Mouse (Mus musculus): Measurements from ENCODE around the gene Zfp69. TPM values are rescaled to one million over a fixed set of nuclear protein-coding genes. Genes with fewer than 3 reads are reported as not detected.

The Zfp69 gene
- polyA plus RNA-seq (2012; rRNA removed), result 2.3 and 2.5 TPM in 2 replicates

DNA sequence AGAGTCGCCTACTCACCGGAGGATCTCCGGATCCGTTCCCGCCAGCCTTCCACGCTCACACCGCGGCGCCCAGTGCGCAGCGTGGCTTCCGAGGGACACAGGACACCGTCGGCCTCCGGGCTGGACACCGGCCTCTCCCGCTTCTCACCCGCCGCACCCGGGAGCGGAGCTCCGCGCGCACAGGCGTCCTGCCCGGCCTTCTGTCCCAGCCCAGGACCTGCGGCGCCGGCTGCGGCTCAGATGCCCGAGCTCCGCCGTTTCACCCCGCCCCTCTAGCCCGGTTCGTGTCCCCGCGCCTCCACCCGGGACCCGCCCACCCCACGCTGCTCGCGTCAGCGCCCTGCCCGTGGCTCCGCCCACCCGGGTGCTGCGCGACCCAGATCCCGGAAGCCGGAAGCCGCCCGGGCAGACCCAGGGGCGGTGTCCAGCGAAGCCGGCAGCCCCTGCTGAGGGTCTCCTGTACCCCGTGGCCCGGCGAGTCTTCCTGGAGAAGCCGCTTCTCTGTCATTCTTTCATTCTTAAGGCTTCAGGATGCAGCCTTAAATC lies at the start of gene Zfp69:
TSS of gene Zfp69 (minus strand) at position 272 of the 546 bp plus-strand sequence.

GRCm38 (mm10) chr4:120924554-120925299 lies 26.8 kb downstream of the Zfp69 start, which contains the start of gene Exo5:
Gene Exo5 (minus strand): TSS chr4:120925017.

Other genes starting within 250 kb of the Zfp69 start
- 15.5 and 16.7 TPM in 2 replicates for gene Kcnq4, start 203.1 kb downstream of the Zfp69 start, polyA plus RNA-seq (2012; rRNA removed)
- gene Nfyc, start 120.1 kb downstream of the Zfp69 start, polyA plus RNA-seq (2012; rRNA removed), result 245 and 406 TPM in 2 replicates
- 2.0 and 2.1 TPM in 2 replicates for gene Rims3, start 96.9 kb downstream of the Zfp69 start, polyA plus RNA-seq (2012; rRNA removed)
- gene Exo5, start 26.7 kb downstream of the Zfp69 start, polyA plus RNA-seq (2012; rRNA removed), result 4.5 and 4.9 TPM in 2 replicates
- 16.9 and 19.3 TPM in 2 replicates for gene Smap2, start 65.5 kb upstream of the Zfp69 start, polyA plus RNA-seq (2012; rRNA removed)
- gene Col9a2, start 87.7 kb upstream of the Zfp69 start, polyA plus RNA-seq (2012; rRNA removed), result 14.1 and 16.5 TPM in 2 replicates
- 25.9 and 27.0 TPM in 2 replicates for gene Zmpste24, start 146.5 kb upstream of the Zfp69 start, polyA plus RNA-seq (2012; rRNA removed)
- gene Tmco2, start 157.5 kb upstream of the Zfp69 start, polyA plus RNA-seq (2012; rRNA removed), result not detected in 2 replicates